Mouse (Mus musculus) midbrain, embryonic 14.5 days (tissue): ENCODE data around the gene Gtf2h3. TPM values are rescaled to one million over a fixed set of nuclear protein-coding genes. Genes with fewer than 3 reads are reported as not detected.
A peak's percentile ranks its signal among the peaks of the same experiment; 100 is the strongest.
"Not testable (repeated sequence)": the region's sequence is repeated elsewhere in the genome, so short reads cannot be mapped to it uniquely, and the experiment has no call there.

Source experiments
- ATAC-seq: fragments of 200-750 bp; cut with Nextera tagmentation; 2 replicates; pipeline ENCODE4 v1.8.0; 2017; ENCODE audit warnings: moderate number of reproducible peaks, moderate library complexity; ENCODE audit not compliant: low FRiP score, low TSS enrichment
- DNase-seq: peaks from one replicate; pipeline ENCODE4 v3.0.0-alpha.2; 2015
- H3K27ac ChIP-seq: fragments of 300-500 bp; sonication (generic); replicated peaks from 2 replicates; pipeline ENCODE4 v1.5.1; 2014; ENCODE audit warnings: mild to moderate bottlenecking, low read depth, low read length, moderate library complexity
- H3K27me3 ChIP-seq: fragments of 300-500 bp; sonication (generic); 2 replicates; pipeline ENCODE4 v1.6.1; 2014; ENCODE audit warnings: low read length, control low read depth, mixed read lengths; ENCODE audit not compliant: control insufficient read depth, insufficient read depth
- H3K36me3 ChIP-seq: fragments of 300-500 bp; sonication (generic); 2 replicates; pipeline ENCODE4 v1.6.1; 2014; ENCODE audit warnings: low read length, control low read depth; ENCODE audit not compliant: control insufficient read depth, insufficient read depth
- H3K4me1 ChIP-seq: fragments of 300-500 bp; sonication (generic); 2 replicates; pipeline ENCODE4 v1.6.1; 2014; ENCODE audit warnings: mild to moderate bottlenecking, antibody characterized with exemption, low read length, control low read depth; ENCODE audit not compliant: control insufficient read depth, insufficient read depth
- H3K4me2 ChIP-seq: fragments of 300-500 bp; sonication (generic); 2 replicates; pipeline ENCODE4 v1.6.1; 2014; ENCODE audit warnings: mild to moderate bottlenecking, low read length, moderate library complexity
- H3K4me3 ChIP-seq: fragments of 300-500 bp; sonication (generic); replicated peaks from 2 replicates; pipeline ENCODE4 v1.5.1; 2014; ENCODE audit warnings: low read depth, low read length
- H3K9ac ChIP-seq: fragments of 300-500 bp; sonication (generic); replicated peaks from 2 replicates; pipeline ENCODE4 v1.6.1; 2014; ENCODE audit warnings: mild to moderate bottlenecking, low read length, moderate library complexity
- H3K9me3 ChIP-seq: fragments of 300-500 bp; sonication (generic); 2 replicates; pipeline ENCODE4 v1.6.1; 2016; ENCODE audit warnings: low read length, control low read depth, mixed read lengths; ENCODE audit not compliant: control insufficient read depth
- WGBS: fragments of 180-500 bp; shearing (Covaris S2); extraction: QIAGEN DNeasy Blood & Tissue Kit; methylation state at CpG from one replicate; pipeline ENCODE4 v1.1.7; 2014; 5-methylcytosine and 5-hydroxymethylcytosine counted together
- polyA plus RNA-seq: library from polyadenylated mRNA; unstranded; fragments of >200 nt; fragmentation: Nextera tagmentation; extraction: Ambion mirVana; gene quantifications from 2 replicates; pipeline ENCODE4 v1.2.1, GENCODE M21; 2014

Gene Gtf2h3
- polyA plus RNA-seq, 1 experiment from 2014 or later, result 59.7 TPM

DNA sequence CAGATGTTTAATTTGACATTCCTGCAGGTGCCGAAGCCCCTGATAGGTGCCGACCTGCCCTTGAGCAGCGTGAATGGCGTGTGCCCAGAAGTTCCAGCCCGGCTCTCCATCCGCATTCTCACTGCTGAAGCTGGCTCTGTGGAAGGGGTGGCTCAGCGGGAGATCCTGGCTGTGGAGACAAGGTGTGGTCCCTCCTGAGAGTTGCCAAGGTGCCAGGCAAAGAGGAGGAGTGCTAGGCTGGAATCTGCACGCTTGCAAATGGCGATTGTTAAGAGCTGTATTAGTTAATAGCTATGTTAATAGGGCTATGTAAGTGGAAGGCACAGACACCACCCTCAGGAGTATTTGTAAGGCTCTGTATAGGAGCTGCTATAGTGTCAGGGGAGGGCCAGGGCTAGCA is 45.4 kb downstream of the Gtf2h3 start:
- Histone ChIP-seq H3K4me1 (peaks cover 5% of the 10 kb centered on the region; the same call in 1 of the 2 replicates), H3K27ac (no peak overlapping the region), H3K4me3 (no peak overlapping the region), H3K9ac (no peak overlapping the region), H3K36me3 (peaks cover 22% of the 10 kb centered on the region), H3K9me3 (no peaks in the 10 kb centered on the region), H3K4me2 (no peak overlapping the region), H3K27me3 (no peaks in the 10 kb centered on the region)
- DNase-seq (no peak), ATAC-seq (no peak)
- 93% methylated on average over 9 of the region's 9 CpGs for WGBS

DNA sequence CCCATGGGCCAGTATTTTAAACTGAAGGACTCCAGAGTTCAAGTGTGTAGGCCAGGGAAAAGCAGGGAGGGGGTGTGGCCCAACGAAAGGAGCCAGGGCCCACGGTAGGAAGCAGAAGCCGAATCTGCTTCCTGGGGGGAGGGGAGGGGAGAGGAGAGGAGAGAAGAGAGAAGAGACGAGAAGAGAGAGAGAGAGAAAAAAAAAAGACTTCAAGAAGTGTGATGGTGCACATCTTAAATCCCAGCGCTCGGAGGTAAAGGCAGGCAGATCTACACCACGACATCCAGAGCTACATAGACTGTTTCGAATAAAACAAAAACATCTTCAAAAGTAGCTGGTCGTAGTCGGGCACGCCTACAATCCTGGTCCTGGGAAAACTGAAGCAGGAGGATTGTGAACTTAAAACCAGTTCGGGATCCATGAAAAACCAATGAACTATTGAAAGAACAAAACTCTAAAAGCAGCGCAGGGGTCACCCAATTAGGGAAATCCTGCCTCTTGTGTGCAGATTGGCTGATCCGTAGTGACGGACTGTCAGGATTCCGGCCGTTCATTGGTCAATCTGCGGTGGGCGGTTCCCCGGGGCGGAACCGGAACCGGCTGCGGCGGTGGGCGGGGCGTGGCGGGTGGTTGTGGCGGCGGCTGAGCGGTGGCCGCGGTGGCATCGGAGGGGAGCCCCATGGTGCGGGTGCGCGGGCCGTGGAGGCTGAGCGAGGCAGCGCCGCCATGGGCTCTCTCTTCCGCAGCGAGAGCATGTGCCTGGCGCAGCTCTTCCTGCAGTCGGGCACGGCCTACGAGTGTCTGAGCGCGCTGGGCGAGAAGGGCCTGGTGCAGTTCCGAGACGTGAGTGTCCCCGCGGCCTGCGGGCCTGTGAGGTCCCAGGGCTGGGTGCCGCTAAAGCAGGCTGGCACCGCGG is 49.8 kb downstream of the Gtf2h3 start, which contains the start of gene Atp6v0a2:
Atp6v0a2 (plus strand) TSS at position 129 of the 916 bp plus-strand sequence.
- WGBS, result under 1% methylated on average over 58 of the region's 58 CpGs
- H3K27ac ChIP-seq, result peak within 1 kb of the TSS; percentile 61

GRCm38 (mm10) chr5:124629641-124630040 is 50.7 kb downstream of the Gtf2h3 start:
- Histone ChIP-seq H3K36me3 (peaks cover 21% of the 10 kb centered on the region), H3K27me3 (no peaks in the 10 kb centered on the region), H3K9ac (peak overlapping the region; percentile 86), H3K27ac (peak overlapping the region; percentile 57), H3K4me3 (peak overlapping the region; percentile 90), H3K4me2 (peak overlapping the region; percentile 91), H3K4me1 (peaks cover 15% of the 10 kb centered on the region), H3K9me3 (no peaks in the 10 kb centered on the region)
- DNase-seq (no peak), ATAC-seq (no peak)
- WGBS, result 31% methylated on average over 11 of the region's 11 CpGs

More for the DNA sequence above, 49.8 kb downstream of the Gtf2h3 start, which contains the start of gene Atp6v0a2:
- H3K9ac ChIP-seq, result peak within 1 kb of the TSS; percentile 86
- peak within 1 kb of the TSS; percentile 90 for H3K4me3 ChIP-seq
- DNase-seq (peak; percentile 96), ATAC-seq (peak; percentile 96)
- peak within 1 kb of the TSS; percentile 91 for H3K4me2 ChIP-seq
- H3K27me3 ChIP-seq, result no peaks in the 10 kb centered on the region
- H3K9me3 ChIP-seq, result no peaks in the 10 kb centered on the region
- peaks cover 15% of the 10 kb centered on the region for H3K4me1 ChIP-seq
- H3K36me3 ChIP-seq, result peaks cover 11% of the 10 kb centered on the region

DNA sequence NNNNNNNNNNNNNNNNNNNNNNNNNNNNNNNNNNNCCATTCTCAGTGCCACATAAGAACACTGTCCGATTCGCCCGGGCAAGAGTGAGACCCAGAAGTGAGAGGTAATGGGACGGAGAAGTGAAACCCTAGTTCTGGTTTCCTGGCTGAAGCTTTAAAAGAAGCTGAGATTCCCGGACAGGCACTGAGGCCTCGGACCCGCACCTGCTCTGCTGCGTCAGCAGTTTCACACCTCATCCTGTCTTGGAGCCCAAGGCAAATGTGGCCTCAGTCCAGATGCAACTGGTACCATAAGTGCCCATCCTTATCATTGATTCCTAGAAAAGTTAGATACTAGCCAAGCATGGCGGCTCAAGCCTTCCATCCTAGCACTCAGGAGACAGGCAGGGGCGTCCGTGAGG is 52.7 kb downstream of the Gtf2h3 start:
- Histone ChIP-seq H3K27me3 (no peaks in the 10 kb centered on the region), H3K4me1 (peaks cover 15% of the 10 kb centered on the region), H3K9ac (no peak overlapping the region), H3K4me3 (no peak overlapping the region), H3K4me2 (no peak overlapping the region), H3K9me3 (no peaks in the 10 kb centered on the region), H3K27ac (no peak overlapping the region), H3K36me3 (peaks cover 38% of the 10 kb centered on the region)
- WGBS, result 94% methylated on average over 11 of the region's 11 CpGs
- no peak for ATAC-seq
- DNase-seq, result no peak

- ATAC-seq (no peak), DNase-seq (no peak)
- Histone ChIP-seq H3K27me3 (no peaks in the 10 kb centered on the region), H3K4me3 (no peak overlapping the region), H3K4me2 (no peak overlapping the region), H3K4me1 (peaks cover 15% of the 10 kb centered on the region), H3K27ac (no peak overlapping the region), H3K9ac (no peak overlapping the region), H3K9me3 (no peaks in the 10 kb centered on the region), H3K36me3 (peaks cover 42% of the 10 kb centered on the region)
- 81% methylated on average over 5 of the region's 5 CpGs for WGBS
Observed at GRCm38 (mm10) chr5:124632461-124632860, 53.5 kb downstream of the Gtf2h3 start.

GRCm38 (mm10) chr5:124633425-124633824 is 54.5 kb downstream of the Gtf2h3 start:
- no peaks in the 10 kb centered on the region for H3K27me3 ChIP-seq
- no peak overlapping the region for H3K4me3 ChIP-seq
- peaks cover 9% of the 10 kb centered on the region for H3K4me1 ChIP-seq
- H3K9me3 ChIP-seq, result no peaks in the 10 kb centered on the region
- no peak overlapping the region for H3K27ac ChIP-seq
- H3K9ac ChIP-seq, result no peak overlapping the region
- WGBS, result 96% methylated on average over 2 of the region's 2 CpGs
- DNase-seq (no peak), ATAC-seq (no peak)
- peaks cover 50% of the 10 kb centered on the region for H3K36me3 ChIP-seq
- no peak overlapping the region for H3K4me2 ChIP-seq

- not testable (repeated sequence) for H3K27me3 ChIP-seq, H3K4me1 ChIP-seq, H3K9ac ChIP-seq, H3K9me3 ChIP-seq, ATAC-seq, H3K27ac ChIP-seq, H3K4me2 ChIP-seq, H3K4me3 ChIP-seq
- DNase-seq, result peak; percentile 55
- peaks cover 67% of the 10 kb centered on the region for H3K36me3 ChIP-seq
- WGBS, result 84% methylated on average over 4 of the region's 4 CpGs
Observed at GRCm38 (mm10) chr5:124635068-124635467, 56.1 kb downstream of the Gtf2h3 start.

- H3K4me1 ChIP-seq, result no peaks in the 10 kb centered on the region
- no peak overlapping the region for H3K9ac ChIP-seq
- H3K27ac ChIP-seq, result no peak overlapping the region
- H3K4me2 ChIP-seq, result no peak overlapping the region
- DNase-seq, result no peak
- H3K4me3 ChIP-seq, result no peak overlapping the region
- H3K36me3 ChIP-seq, result peaks cover 78% of the 10 kb centered on the region
- no peaks in the 10 kb centered on the region for H3K9me3 ChIP-seq
- no peaks in the 10 kb centered on the region for H3K27me3 ChIP-seq
- no peak for ATAC-seq
- WGBS, result 96% methylated on average over 3 of the region's 3 CpGs
Observed at GRCm38 (mm10) chr5:124636139-124636538, 57.2 kb downstream of the Gtf2h3 start.

DNA sequence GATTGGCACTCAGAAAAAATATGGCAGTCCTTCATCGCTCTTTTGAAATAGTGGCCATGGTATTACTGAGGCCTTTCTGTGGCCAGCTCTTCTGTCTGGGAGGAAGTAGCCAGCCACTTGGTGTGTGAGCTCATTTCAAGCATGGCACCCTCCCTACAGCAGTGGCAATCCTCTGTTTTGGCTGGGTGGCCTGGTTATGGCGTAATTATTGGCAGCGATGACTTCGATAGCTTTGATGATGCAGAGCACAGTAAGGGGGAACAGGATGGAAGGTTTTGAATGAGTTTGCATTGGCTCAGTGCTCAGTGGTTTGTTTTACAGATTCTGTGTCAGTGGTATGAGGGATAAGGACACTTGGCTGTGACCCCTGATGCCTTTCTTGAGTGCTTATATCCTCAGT is 57.8 kb downstream of the Gtf2h3 start:
- H3K9ac ChIP-seq, result no peak overlapping the region
- no peaks in the 10 kb centered on the region for H3K27me3 ChIP-seq
- whole genome bisulfite sequencing, result 95% methylated on average over 4 of the region's 4 CpGs
- ATAC-seq (no peak), DNase-seq (no peak)
- H3K4me2 ChIP-seq, result no peak overlapping the region
- no peaks in the 10 kb centered on the region for H3K9me3 ChIP-seq
- H3K36me3 ChIP-seq, result peaks cover 83% of the 10 kb centered on the region
- no peaks in the 10 kb centered on the region for H3K4me1 ChIP-seq
- H3K4me3 ChIP-seq, result no peak overlapping the region
- no peak overlapping the region for H3K27ac ChIP-seq
